Mouse (Mus musculus) right cerebral cortex, postnatal 36 days (tissue): ENCODE results near the gene Gcnt3.
"Not testable (repeated sequence)": the region's sequence is repeated elsewhere in the genome, so short reads cannot be mapped to it uniquely, and the experiment has no call there.

Experiments used
- DNase-seq, 2 experiments: peaks; one replicate each; pipeline ENCODE4 v3.0.0; 2022; ENCODE audit warnings: low spot score in 2 of 2, mixed read lengths in 1 of 2

The Gcnt3 gene

GRCm38 (mm10) chr9:70042935-70043334 is 5.0 kb upstream of the Gcnt3 start:
- no peak for DNase-seq

GRCm38 (mm10) chr9:70042137-70042536 is 4.2 kb upstream of the Gcnt3 start:
- DNase-seq: no peak

- no peak for DNase-seq
Observed at GRCm38 (mm10) chr9:70040570-70040969, 2.7 kb upstream of the Gcnt3 start.

GRCm38 (mm10) chr9:70039597-70040385 is 1.9 kb upstream of the Gcnt3 start:
- DNase-seq: no peak

GRCm38 (mm10) chr9:70036646-70037045 is 1.2 kb downstream of the Gcnt3 start:
- no peak for DNase-seq

- no peak for DNase-seq
Observed at GRCm38 (mm10) chr9:70034702-70035101, 3.2 kb downstream of the Gcnt3 start.

- no peak for DNase-seq
Observed at GRCm38 (mm10) chr9:70033056-70033455, 4.8 kb downstream of the Gcnt3 start.

- no peak for DNase-seq
Observed at GRCm38 (mm10) chr9:70032167-70032566, 5.7 kb downstream of the Gcnt3 start.

- DNase-seq: no peak
Observed at GRCm38 (mm10) chr9:70025365-70026012, 12.4 kb downstream of the Gcnt3 start.

- DNase-seq: no peak
Observed at GRCm38 (mm10) chr9:70024648-70025047, 13.2 kb downstream of the Gcnt3 start.

- DNase-seq: not testable (repeated sequence)
Observed at GRCm38 (mm10) chr9:70023615-70024014, 14.3 kb downstream of the Gcnt3 start.

- no peak for DNase-seq
Observed at GRCm38 (mm10) chr9:70022083-70022482, 15.8 kb downstream of the Gcnt3 start.

- no peak for DNase-seq
Observed at GRCm38 (mm10) chr9:70021610-70022009, 16.3 kb downstream of the Gcnt3 start.

- DNase-seq: no peak
Observed at GRCm38 (mm10) chr9:70018879-70019278, 19.0 kb downstream of the Gcnt3 start.

- no peak for DNase-seq
Observed at GRCm38 (mm10) chr9:70015632-70016031, 22.3 kb downstream of the Gcnt3 start.

- peak; percentile 87 for DNase-seq
Observed at GRCm38 (mm10) chr9:70012408-70012901, 25.4 kb downstream of the Gcnt3 start, which contains the start of gene Gtf2a2. Gtf2a2 (plus strand) TSS chr9:70012550.

GRCm38 (mm10) chr9:70011537-70012407 is 26.1 kb downstream of the Gcnt3 start:
- no peak for DNase-seq

- DNase-seq: no peak
Observed at GRCm38 (mm10) chr9:70010781-70011473, 27.0 kb downstream of the Gcnt3 start.

- no peak for DNase-seq
Observed at GRCm38 (mm10) chr9:70009754-70010304, 28.1 kb downstream of the Gcnt3 start.

GRCm38 (mm10) chr9:70007506-70008248 is 30.2 kb downstream of the Gcnt3 start:
- DNase-seq: no peak
